Mouse (Mus musculus) lung, postnatal 0 days (tissue): ENCODE data around the gene Caps2.
"Not testable (repeated sequence)": the region's sequence is repeated elsewhere in the genome, so short reads cannot be mapped to it uniquely, and the experiment has no call there.

ENCODE experiments used
- CTCF ChIP-seq: IDR thresholded peaks from 2 replicates; pipeline ENCODE4 v1.5.1; 2016; ENCODE audit warnings: antibody characterized with exemption, mild to moderate bottlenecking
- EP300 ChIP-seq: IDR thresholded peaks from 2 replicates; pipeline ENCODE4 v1.6.1; 2016; ENCODE audit warnings: antibody characterized with exemption, mild to moderate bottlenecking, control low read depth

- not testable (repeated sequence) for TF ChIP-seq CTCF, EP300
Measured at GRCm38 (mm10) chr10:112235396-112235940, 72.0 kb downstream of the Caps2 start.
